Mouse (Mus musculus) kidney, adult 9 months (tissue): Measurements from ENCODE around the gene Gm10665.
"Not testable (repeated sequence)": the region's sequence is repeated elsewhere in the genome, so short reads cannot be mapped to it uniquely, and the experiment has no call there.

Experiments
- DNase-seq: peaks from one replicate; pipeline ENCODE4 v3.0.0; 2022

The Gm10665 gene

GRCm38 (mm10) chr7:22463975-22464374 lies at the start of gene Gm10665:
TSS of gene Gm10665 (minus strand) at chr7:22464075.
- not testable (repeated sequence) for DNase-seq

- not testable (repeated sequence) for DNase-seq
Observed at GRCm38 (mm10) chr7:22499578-22499977, 35.7 kb upstream of the Gm10665 start, which contains the start of gene Vmn1r151. TSS of gene Vmn1r151 (minus strand) at chr7:22499678.

- DNase-seq: not testable (repeated sequence)
Observed at GRCm38 (mm10) chr7:22438129-22438528, 25.7 kb downstream of the Gm10665 start, which contains the start of gene Vmn1r149. TSS of gene Vmn1r149 (minus strand) at chr7:22438229.

- not testable (repeated sequence) for DNase-seq
Observed at GRCm38 (mm10) chr7:22413283-22413682, 50.6 kb downstream of the Gm10665 start, which contains the start of gene Vmn1r148. TSS of gene Vmn1r148 (plus strand) at chr7:22413583.
